Mouse (Mus musculus): ENCODE results near the gene Brinp1.

GRCm38 (mm10) chr4:68806502-68806901 is 147.7 kb downstream of the Brinp1 start:
- TF ChIP-seq CTCF (IDR thresholded peaks at IDR 0.05; ENCODE audit: low read depth, low read length) (no peak), POLR2A (IDR thresholded peaks at IDR 0.05; ENCODE audit: borderline replicate concordance, low read depth, low read length) (no peak)

Data from bone marrow macrophage, adult 2 months (primary cell).